Mouse (Mus musculus) ES-E14 (cell line): ENCODE data around the gene Slco2b1.

Source experiments
- CHD2 ChIP-seq: IDR thresholded peaks from 2 replicates; pipeline ENCODE4 v1.6.1; 2014; ENCODE audit warnings: mild to moderate bottlenecking, low read depth, low read length, inconsistent platforms
- HCFC1 ChIP-seq: IDR thresholded peaks from 2 replicates; pipeline ENCODE4 v1.6.1; 2012; ENCODE audit warnings: low read length, inconsistent platforms, borderline replicate concordance; ENCODE audit not compliant: insufficient read depth
- MAFK ChIP-seq: IDR thresholded peaks from 2 replicates; pipeline ENCODE4 v1.6.1; 2014; ENCODE audit warnings: mild to moderate bottlenecking, low read depth, low read length, inconsistent platforms; ENCODE audit not compliant: insufficient read depth
- ZC3H11A ChIP-seq: IDR thresholded peaks from 2 replicates; pipeline ENCODE4 v1.6.1; 2012; ENCODE audit warnings: low read depth, mild to moderate bottlenecking, inconsistent platforms, low read length, borderline replicate concordance
- ZNF384 ChIP-seq: IDR thresholded peaks from 2 replicates; pipeline ENCODE4 v1.6.1; 2012; ENCODE audit warnings: low read depth, low read length, inconsistent platforms

DNA sequence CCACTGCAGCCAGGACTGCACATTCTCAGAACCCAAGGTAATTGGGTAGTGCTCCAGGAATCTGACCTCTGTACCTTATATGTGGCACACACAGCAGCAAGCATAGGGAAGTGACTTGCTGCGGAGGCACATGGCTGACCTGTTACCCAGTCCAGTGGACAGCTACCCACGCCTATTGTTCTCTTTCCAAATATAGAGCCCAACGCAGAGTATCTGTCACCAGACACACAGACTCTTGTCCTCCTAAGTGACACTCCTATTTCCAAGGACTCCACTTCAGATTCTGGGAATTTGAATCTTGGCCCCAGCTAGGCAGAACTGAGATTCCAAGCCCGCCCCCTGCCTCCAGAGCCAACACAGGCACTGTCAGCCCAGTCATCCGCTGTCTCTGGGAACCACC lies 30.4 kb downstream of the Slco2b1 start:
- TF ChIP-seq ZNF384, result no peak
- TF ChIP-seq ZC3H11A, result no peak
- TF ChIP-seq CHD2, result no peak
- TF ChIP-seq MAFK, result no peak
- TF ChIP-seq HCFC1, result no peak
